Mouse (Mus musculus) limb, embryonic 14.5 days (tissue): ENCODE measurements around the gene Rrp1. TPM values are rescaled to one million over a fixed set of nuclear protein-coding genes. Genes with fewer than 3 reads are reported as not detected.
A peak's percentile ranks its signal among the peaks of the same experiment; 100 is the strongest.
"Not testable (repeated sequence)": the region's sequence is repeated elsewhere in the genome, so short reads cannot be mapped to it uniquely, and the experiment has no call there.

Source experiments
- ATAC-seq: fragments of 200-750 bp; cut with Nextera tagmentation; 2 replicates; pipeline ENCODE4 v1.8.0; 2017; ENCODE audit warnings: low read depth, moderate number of reproducible peaks, moderate TSS enrichment; ENCODE audit not compliant: low FRiP score
- DNase-seq: peaks from one replicate; pipeline ENCODE4 v3.0.0-alpha.2; 2015; ENCODE audit warnings: low spot score
- H3K27ac ChIP-seq: fragments of 300-500 bp; sonication (generic); replicated peaks from 2 replicates; pipeline ENCODE4 v1.5.1; 2014; ENCODE audit warnings: low read depth, mild to moderate bottlenecking, low read length, moderate library complexity, mixed read lengths
- H3K27me3 ChIP-seq: fragments of 300-500 bp; sonication (generic); 2 replicates; pipeline ENCODE4 v1.6.1; 2014; ENCODE audit warnings: low read length, mixed read lengths; ENCODE audit not compliant: control insufficient read depth, insufficient read depth
- H3K36me3 ChIP-seq: fragments of 300-500 bp; sonication (generic); 2 replicates; pipeline ENCODE4 v1.6.1; 2014; ENCODE audit warnings: mild to moderate bottlenecking, low read length, moderate library complexity, mixed read lengths; ENCODE audit not compliant: control insufficient read depth, insufficient read depth
- H3K4me1 ChIP-seq: fragments of 300-500 bp; sonication (generic); 2 replicates; pipeline ENCODE4 v1.6.1; 2014; ENCODE audit warnings: antibody characterized with exemption, low read length, mixed read lengths; ENCODE audit not compliant: control insufficient read depth, insufficient read depth
- H3K4me2 ChIP-seq: fragments of 300-500 bp; sonication (generic); replicated peaks from 2 replicates; pipeline ENCODE4 v1.6.1; 2014; ENCODE audit warnings: low read depth, mild to moderate bottlenecking, low read length, moderate library complexity; ENCODE audit not compliant: severe bottlenecking
- H3K4me3 ChIP-seq: fragments of 300-500 bp; sonication (generic); replicated peaks from 2 replicates; pipeline ENCODE4 v1.5.1; 2014; ENCODE audit warnings: low read length
- H3K9ac ChIP-seq: fragments of 300-500 bp; sonication (generic); 2 replicates; pipeline ENCODE4 v1.6.1; 2014; ENCODE audit warnings: mild to moderate bottlenecking, low read depth, low read length, moderate library complexity; ENCODE audit not compliant: severe bottlenecking
- H3K9me3 ChIP-seq: fragments of 300-500 bp; sonication (generic); 2 replicates; pipeline ENCODE4 v1.6.1; 2016; ENCODE audit warnings: low read length; ENCODE audit not compliant: control insufficient read depth
- POLR2A ChIP-seq: fragments of 200-500 bp; IDR thresholded peaks from 2 replicates; pipeline ENCODE4 v1.8.0; 2012; ENCODE audit warnings: inconsistent platforms, mild to moderate bottlenecking, moderate library complexity, borderline replicate concordance; ENCODE audit not compliant: insufficient read depth, insufficient read length; ENCODE audit errors: extremely low read depth
- WGBS: fragments of 180-500 bp; shearing (Covaris S2); extraction: QIAGEN DNeasy Blood & Tissue Kit; methylation state at CpG from one replicate; pipeline ENCODE4 v1.1.7; 2014; 5-methylcytosine and 5-hydroxymethylcytosine counted together
- polyA plus RNA-seq, 2 experiments: library from polyadenylated mRNA; depleted of rRNA in 1 of 2; stranded (reverse) in 1 of 2; unstranded in 1 of 2; fragments of >200 nt; fragmentation: Nextera tagmentation in 1 of 2; extraction: Ambion mirVana in 1 of 2; gene quantifications; 2 replicates each; pipeline versions ENCODE4 v1.2.1 to v1.2.3; 2012 to 2014

Gene Rrp1
- polyA plus RNA-seq, 2 experiments: 224 to 279 TPM

GRCm38 (mm10) chr10:78361951-78362350 lies 50.9 kb downstream of the Rrp1 start:
- Histone ChIP-seq H3K4me1 (peaks cover 2% of the 10 kb centered on the region; the same call in 1 of the 2 replicates), H3K4me3 (no peak overlapping the region), H3K27ac (no peak overlapping the region), H3K9me3 (no peaks in the 10 kb centered on the region), H3K4me2 (no peak overlapping the region), H3K36me3 (no peaks in the 10 kb centered on the region), H3K9ac (no peak overlapping the region), H3K27me3 (no peaks in the 10 kb centered on the region)
- DNase-seq (no peak), ATAC-seq (no peak)
- WGBS: 81% methylated on average over 2 of the region's 2 CpGs
- no peak for TF ChIP-seq POLR2A

- Histone ChIP-seq H3K9ac (no peak overlapping the region), H3K27me3 (no peaks in the 10 kb centered on the region), H3K4me1 (no peaks in the 10 kb centered on the region), H3K27ac (no peak overlapping the region), H3K4me2 (no peak overlapping the region), H3K4me3 (no peak overlapping the region), H3K9me3 (no peaks in the 10 kb centered on the region), H3K36me3 (no peaks in the 10 kb centered on the region)
- 21% methylated on average over 3 of the region's 3 CpGs for WGBS
- no peak for TF ChIP-seq POLR2A
- 0 out of 2 replicates have a peak, but pooled peaks have one; percentile 24 for ATAC-seq
- no peak for DNase-seq
These were observed 52.5 kb downstream of the Rrp1 start for GRCm38 (mm10) chr10:78360290-78360711.

GRCm38 (mm10) chr10:78358999-78359398 lies 53.8 kb downstream of the Rrp1 start:
- H3K9me3 ChIP-seq, H3K9ac ChIP-seq, H3K4me1 ChIP-seq, ATAC-seq, H3K4me2 ChIP-seq, H3K36me3 ChIP-seq, DNase-seq, H3K4me3 ChIP-seq, H3K27ac ChIP-seq, H3K27me3 ChIP-seq: not testable (repeated sequence)
- 91% methylated on average over 3 of the region's 3 CpGs for WGBS

- no peak for TF ChIP-seq POLR2A
- H3K27ac ChIP-seq: no peak overlapping the region
- no peak overlapping the region for H3K9ac ChIP-seq
- no peak overlapping the region for H3K4me2 ChIP-seq
- DNase-seq (no peak), ATAC-seq (no peak)
- H3K27me3 ChIP-seq: no peaks in the 10 kb centered on the region
- WGBS: 71% methylated on average over 4 of the region's 4 CpGs
- H3K9me3 ChIP-seq: no peaks in the 10 kb centered on the region
- H3K36me3 ChIP-seq: no peaks in the 10 kb centered on the region
- no peaks in the 10 kb centered on the region for H3K4me1 ChIP-seq
- H3K4me3 ChIP-seq: no peak overlapping the region
These were observed 54.6 kb downstream of the Rrp1 start for GRCm38 (mm10) chr10:78358266-78358665.

GRCm38 (mm10) chr10:78357742-78358141 lies 55.1 kb downstream of the Rrp1 start:
- ATAC-seq (no peak), DNase-seq (no peak)
- Histone ChIP-seq H3K9ac (no peak overlapping the region), H3K9me3 (no peaks in the 10 kb centered on the region), H3K27ac (no peak overlapping the region), H3K27me3 (no peaks in the 10 kb centered on the region), H3K4me3 (no peak overlapping the region), H3K36me3 (no peaks in the 10 kb centered on the region), H3K4me1 (0 out of 2 replicates have a peak, but pooled peaks cover 2% of the 10 kb centered on the region), H3K4me2 (no peak overlapping the region)
- 87% methylated on average over 5 of the region's 5 CpGs for WGBS
- no peak for TF ChIP-seq POLR2A
